Mouse (Mus musculus) heart, adult 2 months (tissue): ENCODE data around the gene CN725425. TPM values are rescaled to one million over a fixed set of nuclear protein-coding genes. Genes with fewer than 3 reads are reported as not detected.
A peak's percentile ranks its signal among the peaks of the same experiment; 100 is the strongest.

Experiments
- DNase-seq, 2 experiments: peaks; one replicate each; pipeline ENCODE4 v3.0.0; 2021
- H3K27ac ChIP-seq: fragments of 200-600 bp; 2 replicates; pipeline ENCODE4 v1.8.1; 2022
- H3K27me3 ChIP-seq: fragments of 200-500 bp; 2 replicates; pipeline ENCODE4 v1.6.1; 2012; ENCODE audit warnings: mild to moderate bottlenecking, low read length, inconsistent platforms, mixed read lengths; ENCODE audit not compliant: control insufficient read depth, insufficient read depth
- H3K36me3 ChIP-seq: fragments of 200-500 bp; 2 replicates; pipeline ENCODE4 v1.6.1; 2012; ENCODE audit warnings: low read length, inconsistent platforms; ENCODE audit not compliant: control insufficient read depth, insufficient read depth
- H3K4me1 ChIP-seq: fragments of 200-500 bp; 2 replicates; pipeline ENCODE4 v1.6.1; 2011; ENCODE audit warnings: low read length; ENCODE audit not compliant: control insufficient read depth, insufficient read depth
- H3K4me3 ChIP-seq: fragments of 200-600 bp; 2 replicates; pipeline ENCODE4 v1.8.1; 2022
- H3K79me2 ChIP-seq: fragments of 200-500 bp; replicated peaks from 2 replicates; pipeline ENCODE4 v1.6.1; 2012; ENCODE audit warnings: mild to moderate bottlenecking, inconsistent platforms, low read length, moderate library complexity, mixed read lengths; ENCODE audit not compliant: control insufficient read depth, insufficient read depth
- H3K9ac ChIP-seq: fragments of 200-500 bp; 2 replicates; pipeline ENCODE4 v1.6.1; 2012; ENCODE audit warnings: low read depth, mild to moderate bottlenecking, control low read depth, inconsistent platforms, low read length, mixed read lengths
- CTCF ChIP-seq: fragments of 200-600 bp; IDR thresholded peaks from 2 replicates; pipeline ENCODE4 v1.8.1; 2022; ENCODE audit warnings: antibody characterized with exemption, mild to moderate bottlenecking, moderate library complexity
- EP300 ChIP-seq: fragments of 200-500 bp; IDR thresholded peaks from 2 replicates; pipeline ENCODE4 v1.6.1; 2011; ENCODE audit warnings: low read depth, low read length, control low read depth; ENCODE audit not compliant: insufficient read depth
- POLR2A ChIP-seq: fragments of 200-500 bp; IDR thresholded peaks from 2 replicates; pipeline ENCODE4 v1.6.1; 2011; ENCODE audit warnings: mild to moderate bottlenecking, low read depth, low read length, control low read depth; ENCODE audit not compliant: insufficient read depth
- WGBS: fragments of 180-500 bp; shearing (Covaris S2); methylation state at CpG from one replicate; pipeline ENCODE4 v1.1.7; 2018; 5-methylcytosine and 5-hydroxymethylcytosine counted together
- intact Hi-C: fragments of 180-260 bp; cut with DNase I; formaldehyde crosslinking; loops from one replicate; pipeline ENCODE4 v1.15.1; 2025
- polyA plus RNA-seq: library from polyadenylated mRNA; depleted of rRNA; stranded (reverse); fragments of >200 nt; gene quantifications from 2 replicates; pipeline ENCODE4 v1.2.3, GENCODE M21; 2012
- total RNA-seq, 2 experiments: library from RNA; stranded (reverse); gene quantifications; 2 replicates each; pipeline ENCODE4 v1.2.3; 2021

The CN725425 gene
- total and polyA plus RNA-seq, 3 experiments, result 0.39 to 1.0 (median 0.82) TPM

- no peak overlapping the region for H3K9ac ChIP-seq
- no peaks in the 10 kb centered on the region for H3K27me3 ChIP-seq
- no peaks in the 10 kb centered on the region for H3K79me2 ChIP-seq
- WGBS, result 83% methylated on average over 13 of the region's 13 CpGs
- DNase-seq, result no peak
- no peaks in the 10 kb centered on the region; the same call in 1 of the 2 replicates for H3K4me1 ChIP-seq
- TF ChIP-seq EP300 (no peak), CTCF (no peak), POLR2A (no peak)
- H3K36me3 ChIP-seq, result no peaks in the 10 kb centered on the region
- H3K27ac ChIP-seq, result no peak overlapping the region
- H3K4me3 ChIP-seq, result no peak overlapping the region
- intact Hi-C loops, result loop anchor here (5.0 kb wide), 1 partner anchor 134 kb away; no protein-coding TSS in a partner anchor
Measured at GRCm38 (mm10) chr15:91167850-91168562, 31.3 kb upstream of the CN725425 start.

- no peaks in the 10 kb centered on the region; the same call in 1 of the 2 replicates for H3K4me1 ChIP-seq
- intact Hi-C loops, result no loop called here
- no peaks in the 10 kb centered on the region for H3K79me2 ChIP-seq
- TF ChIP-seq POLR2A (no peak), EP300 (no peak), CTCF (no peak)
- H3K4me3 ChIP-seq, result no peak overlapping the region
- 91% methylated on average over 9 of the region's 9 CpGs for WGBS
- H3K27me3 ChIP-seq, result no peaks in the 10 kb centered on the region
- H3K36me3 ChIP-seq, result no peaks in the 10 kb centered on the region
- no peak overlapping the region for H3K9ac ChIP-seq
- DNase-seq, result no peak
- no peak overlapping the region for H3K27ac ChIP-seq
Measured at GRCm38 (mm10) chr15:91170602-91171328, 28.5 kb upstream of the CN725425 start.

GRCm38 (mm10) chr15:91171332-91171731, 28.0 kb upstream of the CN725425 start:
- DNase-seq, result no peak
- TF ChIP-seq POLR2A, result no peak
- TF ChIP-seq CTCF, result no peak
- TF ChIP-seq EP300, result no peak
- intact Hi-C loops, result no loop called here
- 85% methylated on average over 4 of the region's 4 CpGs for WGBS
- no peaks in the 10 kb centered on the region for H3K27me3 ChIP-seq
- H3K79me2 ChIP-seq, result no peaks in the 10 kb centered on the region
- H3K4me1 ChIP-seq, result no peaks in the 10 kb centered on the region; the same call in 1 of the 2 replicates
- no peak overlapping the region for H3K4me3 ChIP-seq
- no peak overlapping the region for H3K9ac ChIP-seq
- H3K27ac ChIP-seq, result no peak overlapping the region
- no peaks in the 10 kb centered on the region for H3K36me3 ChIP-seq

GRCm38 (mm10) chr15:91172193-91172592, 27.1 kb upstream of the CN725425 start:
- H3K79me2 ChIP-seq, result no peaks in the 10 kb centered on the region
- 75% methylated on average over 4 of the region's 4 CpGs for WGBS
- no peak overlapping the region for H3K4me3 ChIP-seq
- no peaks in the 10 kb centered on the region for H3K36me3 ChIP-seq
- no peaks in the 10 kb centered on the region for H3K27me3 ChIP-seq
- H3K9ac ChIP-seq, result no peak overlapping the region
- H3K4me1 ChIP-seq, result no peaks in the 10 kb centered on the region; the same call in 1 of the 2 replicates
- DNase-seq, result peak in 1 of 2 experiments; percentile 29
- no peak overlapping the region for H3K27ac ChIP-seq
- TF ChIP-seq POLR2A (no peak), CTCF (no peak), EP300 (no peak)
- intact Hi-C loops, result no loop called here

GRCm38 (mm10) chr15:91178656-91179314, 20.5 kb upstream of the CN725425 start:
- no peak overlapping the region for H3K4me3 ChIP-seq
- H3K79me2 ChIP-seq, result no peaks in the 10 kb centered on the region
- H3K36me3 ChIP-seq, result no peaks in the 10 kb centered on the region
- TF ChIP-seq CTCF (no peak), EP300 (no peak), POLR2A (no peak)
- DNase-seq, result no peak
- intact Hi-C loops, result no loop called here
- no peaks in the 10 kb centered on the region for H3K4me1 ChIP-seq
- no peak overlapping the region for H3K9ac ChIP-seq
- no peak overlapping the region for H3K27ac ChIP-seq
- no peaks in the 10 kb centered on the region for H3K27me3 ChIP-seq
- 62% methylated on average over 9 of the region's 9 CpGs for WGBS
